11 mouse cellular contexts compared by ENCODE assay signal in the genomic region with DNA sequence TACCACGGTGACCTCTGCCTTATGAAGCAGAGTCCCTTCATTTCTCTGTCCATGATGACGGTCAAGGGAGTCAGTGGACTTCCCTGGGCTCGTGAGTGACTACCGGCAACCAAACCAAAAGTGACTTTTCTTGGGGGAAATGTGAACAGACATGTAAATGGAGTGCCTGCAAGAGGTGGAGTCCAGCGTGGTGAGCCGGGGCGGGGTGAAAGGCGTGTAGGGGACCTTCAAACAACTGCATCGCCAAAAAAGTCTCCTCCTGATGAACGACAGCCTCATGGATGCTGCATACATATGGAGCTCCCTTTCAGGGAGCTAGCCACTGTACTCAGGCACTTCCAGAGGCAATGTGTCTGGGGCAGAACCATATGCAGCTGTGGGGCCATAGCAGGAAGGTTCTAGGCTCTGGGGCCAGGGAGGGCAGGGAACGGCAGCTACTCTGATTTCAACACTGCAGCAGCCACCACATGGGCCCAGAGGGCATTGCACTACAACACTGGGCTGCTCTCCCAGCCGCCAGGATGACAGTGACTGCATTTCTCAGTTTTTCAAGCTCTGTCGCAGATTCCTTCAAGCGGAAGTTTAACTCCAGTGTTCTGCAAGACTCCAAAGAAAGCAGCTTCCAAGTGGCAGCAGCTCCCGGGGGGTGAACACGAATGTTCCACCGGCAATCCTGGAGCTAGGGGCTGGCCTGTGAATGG. TPM values are rescaled to one million over a fixed set of nuclear protein-coding genes. Genes with fewer than 3 reads are reported as not detected.
DNase-seq lines count a peak whose midpoint lies in the region; ATAC-seq and TF ChIP-seq lines count a peak whose summit lies in the region.
"Had no signal": no experiment of that assay in that cellular context is flagged by ENCODE, and none has a peak within 500 bp of the region (broad histone marks: within the 10 kb centered on the region; RNA-seq: fewer than 3 reads in every experiment).

No protein-coding gene starts in this region.

- 77% methylated on average over 17 of the region's 17 CpGs for WGBS in lung, postnatal 0 days
- WGBS in hindbrain, embryonic 13.5 days, result 62% methylated on average over 17 of the region's 17 CpGs
- 74% methylated on average over 17 of the region's 17 CpGs for WGBS in midbrain, embryonic 11.5 days

- H3K9me3 ChIP-seq in erythroblast, embryonic 14.5 days (ENCODE audit: control insufficient read depth, low read length), result no peaks in the 10 kb centered on the region
- H3K9me3 ChIP-seq in lung, postnatal 0 days (ENCODE audit: low read length), result no peaks in the 10 kb centered on the region
- H3K9me3 ChIP-seq in hindbrain, embryonic 13.5 days, result no peaks in the 10 kb centered on the region
- H3K9me3 ChIP-seq in midbrain, embryonic 11.5 days (ENCODE audit: control insufficient read depth, low read length), result no peaks in the 10 kb centered on the region

- peak overlapping the region; percentile 54 for H3K4me3 ChIP-seq in erythroblast, embryonic 14.5 days (replicated peaks)
- no peak overlapping the region for H3K4me3 ChIP-seq in lung, postnatal 0 days (ENCODE audit: low read depth, low read length)
- H3K4me3 ChIP-seq in hindbrain, embryonic 13.5 days, result no peak overlapping the region
- H3K4me3 ChIP-seq in midbrain, embryonic 11.5 days (ENCODE audit: low read depth, low read length), result no peak overlapping the region

- no peak overlapping the region for H3K4me2 ChIP-seq in lung, postnatal 0 days (replicated peaks; ENCODE audit: low read depth, low read length)
- H3K4me2 ChIP-seq in hindbrain, embryonic 13.5 days, result no peak overlapping the region
- H3K4me2 ChIP-seq in midbrain, embryonic 11.5 days, result no peak overlapping the region

- 0 out of 2 replicates have a peak overlapping the region, but pooled peaks have one; percentile 5 for H3K27ac ChIP-seq in lung, postnatal 0 days (ENCODE audit: low read length)
- 0 out of 2 replicates have a peak overlapping the region, but pooled peaks have one; percentile 72 for H3K27ac ChIP-seq in hindbrain, embryonic 13.5 days
- H3K27ac ChIP-seq in midbrain, embryonic 11.5 days (ENCODE audit: low read depth, low read length), result no peak overlapping the region

- peaks cover 99% of the 10 kb centered on the region for H3K36me3 ChIP-seq in erythroblast, embryonic 14.5 days (ENCODE audit: control insufficient read depth)
- H3K36me3 ChIP-seq in lung, postnatal 0 days (ENCODE audit: insufficient read depth, low read length), result no peaks in the 10 kb centered on the region
- no peaks in the 10 kb centered on the region for H3K36me3 ChIP-seq in hindbrain, embryonic 13.5 days
- no peaks in the 10 kb centered on the region for H3K36me3 ChIP-seq in midbrain, embryonic 11.5 days (ENCODE audit: control insufficient read depth, insufficient read depth, low read length)

- H3K4me1 ChIP-seq in erythroblast, embryonic 14.5 days (ENCODE audit: control insufficient read depth), result peaks cover 93% of the 10 kb centered on the region
- H3K4me1 ChIP-seq in lung, postnatal 0 days (ENCODE audit: insufficient read depth, low read depth, low read length), result peaks cover 20% of the 10 kb centered on the region; the same call in 1 of the 2 replicates
- H3K4me1 ChIP-seq in hindbrain, embryonic 13.5 days (replicated peaks), result peaks cover 33% of the 10 kb centered on the region
- no peaks in the 10 kb centered on the region for H3K4me1 ChIP-seq in midbrain, embryonic 11.5 days (ENCODE audit: control insufficient read depth, insufficient read depth, low read length)

- DNase-seq in lung, postnatal 0 days (ENCODE audit: low spot score), result peak; percentile 66
- no peak for DNase-seq in lung, postnatal 14 days
- DNase-seq in retina, embryonic 14.5 days (ENCODE audit: low spot score), result peak; percentile 57
- DNase-seq in urinary bladder, postnatal 10 days (ENCODE audit: low spot score), result no peak
- no peak for DNase-seq in midbrain, embryonic 11.5 days (ENCODE audit: low spot score, missing footprints)
- DNase-seq: adrenal gland, postnatal 25 days; thymus, postnatal 25 days had no signal

- no peak overlapping the region for H3K9ac ChIP-seq in lung, postnatal 0 days (replicated peaks; ENCODE audit: low read depth)
- H3K9ac ChIP-seq in hindbrain, embryonic 13.5 days, result no peak overlapping the region
- H3K9ac ChIP-seq in midbrain, embryonic 11.5 days (ENCODE audit: low read length), result no peak overlapping the region

- TF ChIP-seq EP300 in lung, postnatal 0 days (IDR thresholded peaks at IDR 0.05), result no peak

- no peaks in the 10 kb centered on the region for H3K27me3 ChIP-seq in erythroblast, embryonic 14.5 days (ENCODE audit: control insufficient read depth)
- no peaks in the 10 kb centered on the region for H3K27me3 ChIP-seq in lung, postnatal 0 days (replicated peaks; ENCODE audit: insufficient read depth, low read length)
- no peaks in the 10 kb centered on the region for H3K27me3 ChIP-seq in hindbrain, embryonic 13.5 days
- no peaks in the 10 kb centered on the region for H3K27me3 ChIP-seq in midbrain, embryonic 11.5 days (ENCODE audit: control insufficient read depth, insufficient read depth, low read length)

- no peak for ATAC-seq in erythroblast, adult 5-6 weeks (replicated peaks; ENCODE audit: low FRiP score, poor library complexity, severe bottlenecking)
- no peak for ATAC-seq in lung, postnatal 0 days
- ATAC-seq in hindbrain, embryonic 13.5 days (ENCODE audit: low FRiP score), result no peak
- no peak for ATAC-seq in midbrain, embryonic 11.5 days (ENCODE audit: low FRiP score)
- ATAC-seq: inflammation-experienced regulatory T-cells, adult 6 months had no signal

- TF ChIP-seq CTCF in lung, postnatal 0 days (IDR thresholded peaks at IDR 0.05), result peak; percentile 51

RNA-seq across cellular contexts. Expression of a gene that starts 36.9 kb away (rescaled TPM):
- 28.7 and 42.4 TPM in 2 replicates for polyA plus RNA-seq in erythroblast, embryonic 14.5 days (2012)
- 29.8 and 41.2 TPM in 2 replicates for total RNA-seq in erythroblast, adult 5-6 weeks (2015; ENCODE audit: low replicate concordance)
- 44.1 and 78.5 TPM in 2 replicates for total RNA-seq in erythroblast, adult 5-6 weeks (2017; ENCODE audit: low replicate concordance)
- 123 and 131 TPM in 2 replicates for polyA plus RNA-seq in lung, postnatal 0 days (2015; fragmentation: Nextera tagmentation; extraction: Ambion mirVana)
- 19.7 and 21.3 TPM in 2 replicates for polyA plus RNA-seq in hindbrain, embryonic 13.5 days (2015; fragmentation: Nextera tagmentation; extraction: Ambion mirVana)
- polyA plus RNA-seq in midbrain, embryonic 11.5 days (2014; fragmentation: Nextera tagmentation; extraction: Ambion mirVana), result 1.7 and 2.8 TPM in 2 replicates

Comparison
In these comparisons a context has a peak if more than half of its experiments do, and no peak if none do; other contexts are left out.
1. DNase-seq: peak in lung, postnatal 0 days (single experiment) and retina, embryonic 14.5 days (single experiment); none in lung, postnatal 14 days (single experiment), urinary bladder, postnatal 10 days (single experiment) and midbrain, embryonic 11.5 days (single experiment).